Comparison of ENCODE assay signal across 9 mouse cellular contexts in genomic region chr5:118594470-118595236, GRCm38 (mm10). TPM values are rescaled to one million over a fixed set of nuclear protein-coding genes. Genes with fewer than 3 reads are reported as not detected.
DNase-seq lines count a peak whose midpoint lies in the region; ATAC-seq and TF ChIP-seq lines count a peak whose summit lies in the region.
"Had no signal": no experiment of that assay in that cellular context is flagged by ENCODE, and none has a peak within 500 bp of the region (broad histone marks: within the 10 kb centered on the region; RNA-seq: fewer than 3 reads in every experiment).

No protein-coding gene starts in this region.

- TF ChIP-seq CTCF in E14TG2a.4 (conservative IDR thresholded peaks at IDR 0.05; ENCODE audit: low read length), result peak; percentile 85
- TF ChIP-seq CTCF in forebrain, postnatal 0 days (IDR thresholded peaks at IDR 0.05; ENCODE audit: low read depth), result peak; percentile 81
- TF ChIP-seq CTCF in kidney, postnatal 0 days (IDR thresholded peaks at IDR 0.05; ENCODE audit: low read depth), result peak; percentile 88

- H3K9ac ChIP-seq in kidney, embryonic 14.5 days (ENCODE audit: low read depth, low read length), result no peak overlapping the region
- no peak overlapping the region for H3K9ac ChIP-seq in forebrain, postnatal 0 days
- H3K9ac ChIP-seq in kidney, postnatal 0 days (ENCODE audit: low read depth, low read length), result no peak overlapping the region
- H3K9ac ChIP-seq: embryonic facial prominence, embryonic 13.5 days had no signal

- WGBS in kidney, embryonic 14.5 days, result 52% methylated on average over 14 of the region's 14 CpGs
- 46% methylated on average over 14 of the region's 14 CpGs for WGBS in forebrain, postnatal 0 days
- WGBS in kidney, postnatal 0 days, result 42% methylated on average over 14 of the region's 14 CpGs

- no peaks in the 10 kb centered on the region for H3K9me3 ChIP-seq in kidney, embryonic 14.5 days (ENCODE audit: control insufficient read depth, low read length)
- H3K9me3 ChIP-seq in E14TG2a.4 (ENCODE audit: low read length), result no peaks in the 10 kb centered on the region
- no peaks in the 10 kb centered on the region for H3K9me3 ChIP-seq in forebrain, postnatal 0 days (ENCODE audit: low read length)
- H3K9me3 ChIP-seq in kidney, postnatal 0 days (replicated peaks; ENCODE audit: low read length), result no peaks in the 10 kb centered on the region
- H3K9me3 ChIP-seq: embryonic facial prominence, embryonic 13.5 days had no signal

- H3K4me2 ChIP-seq in kidney, embryonic 14.5 days (replicated peaks; ENCODE audit: low read depth, low read length), result no peak overlapping the region
- no peak overlapping the region for H3K4me2 ChIP-seq in forebrain, postnatal 0 days (ENCODE audit: low read depth)
- H3K4me2 ChIP-seq in kidney, postnatal 0 days (ENCODE audit: low read length), result no peak overlapping the region
- H3K4me2 ChIP-seq: embryonic facial prominence, embryonic 13.5 days had no signal

- no peak overlapping the region for H3K4me3 ChIP-seq in kidney, embryonic 14.5 days (ENCODE audit: low read length)
- H3K4me3 ChIP-seq in E14TG2a.4 (replicated peaks; ENCODE audit: low read length), result no peak overlapping the region
- no peak overlapping the region for H3K4me3 ChIP-seq in forebrain, postnatal 0 days (ENCODE audit: low read depth, low read length)
- H3K4me3 ChIP-seq in kidney, postnatal 0 days (replicated peaks; ENCODE audit: low read depth, low read length), result no peak overlapping the region
- H3K4me3 ChIP-seq: embryonic facial prominence, embryonic 13.5 days had no signal

- peaks cover 33% of the 10 kb centered on the region for H3K4me1 ChIP-seq in kidney, embryonic 14.5 days (ENCODE audit: control insufficient read depth, insufficient read depth, low read length)
- peaks cover 84% of the 10 kb centered on the region for H3K4me1 ChIP-seq in E14TG2a.4 (replicated peaks; ENCODE audit: low read depth, low read length)
- peaks cover 23% of the 10 kb centered on the region for H3K4me1 ChIP-seq in forebrain, postnatal 0 days (ENCODE audit: insufficient read depth)
- H3K4me1 ChIP-seq in kidney, postnatal 0 days (replicated peaks; ENCODE audit: insufficient read depth, low read length), result peaks cover 26% of the 10 kb centered on the region

- H3K27ac ChIP-seq in kidney, embryonic 14.5 days (ENCODE audit: low read depth, low read length), result no peak overlapping the region; the same call in 1 of the 2 replicates
- H3K27ac ChIP-seq in forebrain, postnatal 0 days (ENCODE audit: low read depth, low read length), result no peak overlapping the region
- peak overlapping the region; percentile 50; the same call in 1 of the 2 replicates for H3K27ac ChIP-seq in kidney, postnatal 0 days
- H3K27ac ChIP-seq: embryonic facial prominence, embryonic 13.5 days had no signal

- peak; percentile 34 for DNase-seq in kidney, adult 11 months
- peak; percentile 30 for DNase-seq in c-Kit-negative CD71-positive TER-119-positive erythroid progenitor cells, embryonic 14.5 days (ENCODE audit: low read depth, low spot score)
- peak; percentile 71 for DNase-seq in forebrain, postnatal 0 days
- DNase-seq in kidney, postnatal 0 days (ENCODE audit: low spot score), result peak; percentile 93
- DNase-seq in lung, postnatal 25 days (ENCODE audit: low spot score), result peak; percentile 76
- peak; percentile 31 to 79 for DNase-seq in thymus, postnatal 10 days (ENCODE audit: low spot score in 2 of 2)

- no peak for ATAC-seq in kidney, embryonic 14.5 days (ENCODE audit: low FRiP score, low TSS enrichment)
- no peak for ATAC-seq in forebrain, postnatal 0 days
- 0 out of 2 replicates have a peak, but pooled peaks have one; percentile 49 for ATAC-seq in kidney, postnatal 0 days (replicated peaks; ENCODE audit: low FRiP score, low read depth)

- no peaks in the 10 kb centered on the region for H3K36me3 ChIP-seq in kidney, embryonic 14.5 days (ENCODE audit: control insufficient read depth, insufficient read depth, low read length)
- peaks cover 32% of the 10 kb centered on the region for H3K36me3 ChIP-seq in E14TG2a.4 (ENCODE audit: insufficient read depth, low read length)
- no peaks in the 10 kb centered on the region for H3K36me3 ChIP-seq in forebrain, postnatal 0 days (ENCODE audit: insufficient read depth)
- no peaks in the 10 kb centered on the region for H3K36me3 ChIP-seq in kidney, postnatal 0 days (ENCODE audit: insufficient read depth, low read length)
- H3K36me3 ChIP-seq: embryonic facial prominence, embryonic 13.5 days had no signal

- H3K27me3 ChIP-seq in kidney, embryonic 14.5 days (ENCODE audit: control insufficient read depth, insufficient read depth, low read length), result no peaks in the 10 kb centered on the region
- no peaks in the 10 kb centered on the region for H3K27me3 ChIP-seq in E14TG2a.4 (ENCODE audit: insufficient read depth, low read length)
- no peaks in the 10 kb centered on the region for H3K27me3 ChIP-seq in forebrain, postnatal 0 days (ENCODE audit: insufficient read depth, low read length)
- H3K27me3 ChIP-seq in kidney, postnatal 0 days (ENCODE audit: insufficient read depth, low read length), result no peaks in the 10 kb centered on the region
- H3K27me3 ChIP-seq: embryonic facial prominence, embryonic 13.5 days had no signal

RNA-seq across cellular contexts. Expression of gene Med13l, which starts 34.2 kb away (rescaled TPM):
- polyA plus RNA-seq in kidney, embryonic 14.5 days (2014; fragmentation: Nextera tagmentation; extraction: Ambion mirVana), result 9.7 and 12.1 TPM in 2 replicates
- total RNA-seq in forebrain, postnatal 0 days (2014; rRNA removed), result 27.9 and 31.0 TPM in 2 replicates
- polyA plus RNA-seq in forebrain, postnatal 0 days (2015; fragmentation: Nextera tagmentation; extraction: Ambion mirVana), result 9.1 and 12.5 TPM in 2 replicates
- polyA plus RNA-seq in kidney, postnatal 0 days (2015; fragmentation: Nextera tagmentation; extraction: Ambion mirVana), result 7.0 and 7.8 TPM in 2 replicates

Comparison
In these comparisons a context has a peak if more than half of its experiments do, and no peak if none do; other contexts are left out.
1. DNase-seq: peak in every context shown above with its lines; median percentile 93 in kidney, postnatal 0 days; 76 in lung, postnatal 25 days; 71 in forebrain, postnatal 0 days; 55 in thymus, postnatal 10 days; 34 in kidney, adult 11 months; 30 in c-Kit-negative CD71-positive TER-119-positive erythroid progenitor cells, embryonic 14.5 days.